Mouse (Mus musculus) T-helper 17 cell (primary cell): ENCODE measurements at regions not wholly inside any gene's neighbourhood (a gene's known extent, or its start where the extent isn't known, plus 50 kb on each side); places are given as distances from the start of the nearest gene placed in this dataset.

Experiments used
- in situ Hi-C, 2 experiments: fragments of 300-600 bp; cut with MboI, MseI; formaldehyde crosslinking; loops; 1 replicate in 1 of 2; 2 replicates in 1 of 2; pipeline ENCODE4 v1.15.1; 2025; ENCODE audit warnings: high pct_unique_total_duplicates in 2 of 2

DNA sequence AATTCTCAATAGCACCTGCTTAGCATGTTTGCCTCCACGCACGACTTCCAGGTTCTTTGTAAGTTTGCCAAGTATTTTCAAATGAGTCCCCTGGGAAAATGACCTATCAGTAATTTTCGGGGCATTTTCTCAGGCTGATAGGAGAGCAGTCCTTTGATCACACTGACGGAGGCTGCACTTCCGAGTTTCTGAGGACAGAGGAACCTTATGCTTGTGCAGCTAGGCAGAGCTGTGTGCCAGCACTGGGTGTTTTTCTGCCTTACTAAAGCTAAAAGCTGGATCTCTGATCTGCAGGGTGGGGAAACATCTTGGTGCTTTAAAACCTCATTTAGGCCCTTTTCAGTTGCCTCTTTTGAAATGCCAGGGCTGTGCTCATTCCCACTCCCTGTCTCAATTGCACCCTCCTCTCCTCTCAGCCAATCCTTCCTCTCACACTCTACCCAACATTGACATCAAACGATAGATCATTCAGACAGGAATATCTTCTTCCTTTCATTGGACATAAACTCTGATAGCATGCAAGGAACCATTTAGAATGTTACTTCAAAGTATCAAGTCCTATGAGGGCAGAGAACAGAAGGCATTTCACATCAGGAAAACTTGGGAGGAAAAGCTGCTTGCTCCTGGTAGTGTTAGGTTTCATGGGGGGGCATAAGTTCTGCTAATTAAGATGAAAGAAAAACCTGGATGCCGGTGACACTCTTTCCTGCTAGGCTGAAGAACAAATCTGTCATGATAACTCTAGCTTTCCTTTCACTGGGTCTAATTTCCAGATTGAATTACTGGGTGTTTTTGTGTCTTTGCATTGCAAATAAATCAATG lies 95.3 kb downstream of the Lurap1l start:
- in situ Hi-C loops, result no loop called here

DNA sequence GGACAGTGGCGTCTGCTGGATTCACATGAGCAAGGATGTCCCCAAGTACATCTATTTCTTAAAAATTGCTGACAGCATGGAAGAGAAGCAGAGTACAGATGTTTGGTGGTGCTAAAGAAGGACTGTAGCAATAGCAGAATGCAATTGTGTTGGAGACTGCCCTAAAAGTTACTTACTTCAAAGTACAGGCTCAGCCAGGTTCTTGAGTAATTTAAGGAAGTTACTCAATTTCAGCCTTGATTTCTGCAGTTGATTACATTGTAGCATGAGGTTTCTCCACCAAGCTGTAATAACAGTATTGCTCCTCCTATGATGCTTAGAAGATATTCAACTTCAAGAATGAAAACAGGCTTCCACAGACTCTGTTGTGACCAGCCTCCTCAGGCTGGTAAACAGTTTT lies 96.1 kb downstream of the Lurap1l start:
- in situ Hi-C loops, result no loop called here

DNA sequence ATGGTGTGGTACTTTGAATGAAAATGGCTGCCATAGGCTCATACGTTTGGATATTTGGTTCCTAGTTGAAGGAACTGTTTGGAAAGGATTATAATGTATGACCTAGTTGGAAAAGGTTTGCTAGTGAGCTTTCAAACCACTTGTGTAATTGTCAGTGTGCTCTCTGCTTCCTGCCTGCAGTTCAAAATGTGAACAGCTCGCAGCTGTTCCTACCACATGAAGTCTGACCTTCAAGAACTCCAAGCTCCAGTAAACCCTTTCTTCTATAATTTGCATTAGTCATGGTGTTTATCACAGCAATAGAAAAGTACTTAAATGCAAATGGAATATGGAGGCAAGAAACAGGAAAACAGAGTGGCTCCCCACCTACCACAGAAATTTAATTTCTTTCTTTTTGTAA lies 111.4 kb downstream of the Lurap1l start:
- in situ Hi-C loops, result no loop called here

DNA sequence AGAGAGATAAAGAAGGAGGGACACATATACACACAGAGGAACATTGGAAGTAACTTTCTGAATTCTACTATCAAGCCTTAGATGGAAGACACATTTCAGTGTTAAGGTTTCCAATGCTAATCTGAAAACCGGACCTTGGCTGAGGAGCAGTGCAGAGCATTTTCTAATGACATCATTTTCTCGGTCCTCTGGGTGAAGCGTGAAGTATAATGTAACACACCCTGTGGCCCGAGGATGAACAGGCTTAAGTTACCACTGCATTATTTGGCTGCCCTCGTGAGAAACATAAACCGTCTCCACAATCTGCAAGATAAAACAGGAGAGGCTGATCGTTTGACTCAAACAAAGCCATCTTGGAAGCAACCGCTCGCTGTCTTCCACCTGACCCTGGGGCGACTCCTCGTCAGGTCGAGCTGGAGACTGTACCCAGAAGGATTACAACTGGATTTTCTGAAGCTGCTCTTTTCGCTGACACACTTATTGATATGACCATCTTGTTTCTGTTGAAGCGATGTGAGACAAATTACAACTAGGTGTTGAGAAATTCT lies 113.1 kb downstream of the Lurap1l start:
- in situ Hi-C loops, result no loop called here

DNA sequence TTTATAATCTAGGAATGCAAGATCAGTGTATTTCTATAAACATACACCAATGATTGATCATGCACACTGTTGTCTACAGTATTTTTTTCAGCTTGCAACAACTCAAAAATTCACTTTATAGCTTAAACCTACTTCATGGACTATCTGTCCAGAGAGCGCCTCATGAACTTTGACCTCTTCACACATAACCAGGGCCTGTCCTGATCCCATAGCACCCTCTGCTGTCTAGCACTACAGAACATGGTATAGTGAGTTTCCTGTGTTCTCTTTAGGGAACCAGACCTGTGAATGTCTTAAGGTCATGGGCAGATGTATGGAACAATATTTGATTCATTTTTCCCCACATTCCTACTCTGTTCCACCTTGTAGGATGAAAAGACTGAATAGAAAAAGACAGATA lies 117.1 kb downstream of the Lurap1l start:
- in situ Hi-C loops, result no loop called here

DNA sequence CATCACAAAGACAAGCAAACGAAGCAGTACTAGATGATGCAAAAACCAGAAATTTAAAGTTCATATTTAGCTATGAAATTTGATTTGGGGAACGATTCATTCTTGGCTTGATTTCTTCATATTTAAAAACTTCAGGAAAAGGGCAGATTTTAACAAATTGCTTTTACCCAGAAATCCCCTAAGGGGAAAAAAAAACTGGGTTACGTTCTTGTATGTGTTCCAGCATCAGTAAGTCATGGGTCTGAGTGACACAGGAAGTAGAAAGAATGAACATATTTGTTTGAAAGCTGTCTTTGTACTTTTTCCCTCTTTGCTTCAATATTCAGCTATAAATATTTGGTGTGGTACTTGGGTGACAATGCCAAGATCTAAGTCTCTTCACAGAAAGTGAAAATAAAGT lies 120.2 kb downstream of the Lurap1l start:
- in situ Hi-C loops, result no loop called here

DNA sequence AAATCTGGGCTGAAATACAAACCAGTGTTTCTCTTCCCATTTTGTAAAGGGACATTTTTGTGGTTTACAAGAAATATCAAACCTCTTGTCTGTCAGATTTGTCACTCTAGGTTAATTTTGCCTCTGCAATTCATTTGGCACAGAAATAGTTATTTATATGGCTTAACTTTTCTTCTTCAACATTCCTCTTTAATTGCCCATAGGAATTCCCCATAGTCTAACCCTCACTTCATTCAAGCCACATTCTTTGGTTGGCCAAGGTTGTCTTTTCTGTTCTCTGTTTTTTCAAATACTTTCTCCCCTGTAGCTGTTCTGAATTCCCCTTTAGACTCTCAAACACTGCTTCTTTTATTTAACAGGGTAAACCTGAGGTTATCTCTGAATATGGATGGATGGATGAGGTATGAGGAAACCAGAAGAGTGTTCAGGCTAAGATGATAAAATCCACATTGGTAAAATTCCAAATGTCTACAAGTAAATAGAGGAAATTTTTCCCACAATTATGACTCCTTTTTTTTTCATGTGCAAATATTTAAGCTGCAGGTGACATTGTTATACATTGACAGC lies 127.0 kb downstream of the Lurap1l start:
- in situ Hi-C loops, result no loop called here

DNA sequence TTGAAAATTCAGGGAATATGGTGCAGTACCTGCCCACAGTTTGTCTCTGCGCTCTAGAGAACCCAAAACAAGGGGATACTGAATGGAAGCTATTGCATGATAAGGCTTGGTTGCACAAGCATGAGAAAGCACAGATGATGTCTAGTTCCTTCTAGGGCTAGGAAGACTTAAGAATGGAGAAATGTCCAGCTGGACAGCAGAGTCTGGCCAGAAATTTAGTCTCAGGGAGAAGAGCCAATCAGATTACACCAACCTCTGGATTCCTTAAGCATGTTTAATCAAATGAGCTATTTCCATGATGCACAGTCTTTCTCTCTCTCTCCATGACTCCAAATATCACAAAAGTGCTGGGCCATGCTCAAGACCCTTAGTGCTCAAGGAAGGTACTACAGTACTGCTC lies 147.8 kb downstream of the Lurap1l start:
- in situ Hi-C loops, result no loop called here

DNA sequence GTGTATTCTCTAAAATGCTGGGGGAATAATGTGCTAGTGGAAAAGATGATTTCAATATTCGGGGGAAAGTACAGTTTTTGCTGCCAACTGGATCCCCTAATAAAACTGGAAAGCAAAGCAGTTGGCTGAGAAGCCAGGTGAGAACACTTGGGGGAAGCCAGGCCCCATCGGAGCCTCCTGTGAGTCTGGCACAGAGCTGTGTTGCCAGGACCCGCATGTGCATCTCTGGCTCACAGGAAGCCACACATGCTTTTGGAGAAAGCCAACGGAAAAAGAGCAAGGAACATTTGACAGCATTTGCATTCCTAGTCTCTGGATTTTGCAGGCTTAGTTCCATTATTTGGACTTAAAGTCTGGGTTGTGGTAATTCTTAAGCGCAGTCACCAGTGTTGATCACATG lies 148.4 kb downstream of the Lurap1l start:
- in situ Hi-C loops, result no loop called here

DNA sequence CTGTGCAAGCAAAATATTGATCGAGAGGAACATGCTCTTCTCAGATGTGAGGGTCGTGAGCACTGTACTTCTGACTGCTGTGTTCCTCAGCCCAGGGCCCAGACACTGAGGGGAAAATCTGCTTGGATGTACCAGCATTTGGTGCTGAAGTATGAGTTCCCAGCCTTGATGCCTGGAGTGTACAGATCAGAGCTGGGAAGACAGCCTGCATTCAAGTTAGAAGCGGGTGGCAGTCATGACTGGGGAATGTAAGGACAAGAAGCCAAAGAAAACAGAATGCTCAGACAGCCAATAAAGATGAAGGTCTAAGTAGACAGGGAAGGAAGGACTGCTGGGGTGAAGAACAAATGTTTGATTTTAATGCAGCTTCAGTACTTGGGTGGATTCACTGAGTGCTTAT lies 148.9 kb downstream of the Lurap1l start:
- in situ Hi-C loops, result no loop called here

DNA sequence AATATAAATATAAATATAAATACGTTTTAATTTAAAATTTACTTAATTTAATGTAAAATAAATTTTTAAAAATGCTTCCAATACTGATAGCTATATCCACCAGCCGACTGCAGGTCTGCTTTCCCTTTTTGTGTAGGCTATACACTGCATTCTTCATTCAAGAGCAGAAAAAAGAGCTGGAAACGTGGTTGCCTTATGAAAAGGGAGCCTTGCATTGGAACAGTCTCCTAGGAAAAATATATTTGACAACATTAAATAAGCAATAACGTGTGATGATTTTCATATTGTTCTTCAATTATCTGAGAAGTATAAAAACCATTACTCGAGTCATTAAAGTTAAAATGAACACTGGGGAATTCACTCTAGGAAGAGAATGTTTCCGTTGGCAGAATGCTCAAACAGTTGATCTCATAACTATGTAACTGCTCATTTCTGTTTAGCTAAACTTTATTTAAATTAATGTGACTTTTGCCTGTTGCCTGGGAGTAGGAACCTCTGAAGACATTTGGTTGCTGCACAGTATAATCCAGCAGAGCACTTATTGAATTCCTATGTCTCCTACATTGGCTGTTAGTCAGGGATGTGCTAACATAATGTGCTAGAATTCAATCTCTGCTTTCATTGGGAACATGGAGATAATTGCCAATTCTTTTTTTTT lies 172.0 kb downstream of the Lurap1l start:
- in situ Hi-C loops, result no loop called here

DNA sequence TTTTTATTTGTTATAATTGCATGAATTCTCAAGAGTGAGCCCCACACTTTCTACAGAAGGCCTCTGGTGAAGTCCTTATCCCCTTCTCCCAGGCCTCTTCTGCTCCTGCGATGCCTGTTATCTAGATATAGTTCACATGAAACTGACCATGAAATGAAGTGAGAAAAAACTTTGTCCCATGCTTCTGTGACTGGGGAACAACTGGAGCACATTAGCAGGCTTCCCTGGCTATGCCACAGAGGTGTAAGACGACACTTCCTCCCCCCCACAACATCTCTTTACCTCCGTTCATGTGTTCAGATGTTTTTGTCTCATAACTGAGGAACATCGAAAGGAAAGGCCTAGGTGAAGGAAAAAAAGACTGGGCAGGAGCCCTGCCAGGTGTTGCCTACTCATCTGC lies 174.7 kb downstream of the Lurap1l start:
- in situ Hi-C loops, result no loop called here

DNA sequence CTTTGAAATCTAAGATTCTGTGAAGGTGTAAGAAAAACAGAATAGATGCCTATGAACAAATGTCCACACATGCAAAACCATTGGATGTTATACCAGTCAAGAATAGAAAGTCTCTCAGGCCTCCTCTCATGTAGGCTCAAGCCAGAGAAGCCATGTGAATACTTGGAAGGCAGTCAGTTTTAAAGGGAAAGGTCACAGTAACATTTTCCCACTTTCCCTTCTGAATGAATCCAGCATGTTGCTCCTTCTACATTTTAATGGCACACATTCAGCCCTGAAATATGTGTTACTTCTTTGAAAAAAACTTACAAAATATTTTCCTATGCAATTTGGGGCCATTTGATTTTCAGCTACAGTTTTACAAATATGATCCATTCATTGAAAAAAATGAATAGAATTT lies 186.1 kb downstream of the Lurap1l start:
- in situ Hi-C loops, result no loop called here

DNA sequence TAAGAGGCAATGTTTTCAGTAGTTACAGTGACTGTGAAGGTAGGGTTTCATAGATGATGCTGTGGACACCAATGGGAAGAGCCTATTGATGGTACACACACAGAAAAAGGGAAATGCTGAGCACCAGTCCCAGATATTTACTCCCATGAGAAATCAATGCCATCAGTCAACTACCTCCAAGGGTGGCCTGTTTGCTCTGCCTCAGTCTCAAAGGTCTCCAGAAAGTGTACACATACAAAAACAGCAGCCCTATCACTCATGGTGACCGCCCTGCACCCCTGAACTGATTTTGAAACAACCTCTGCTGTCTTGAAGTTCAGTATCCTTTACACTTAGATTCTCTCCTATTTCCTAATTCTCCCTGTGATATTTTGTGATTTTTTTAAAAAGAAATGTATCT lies 187.2 kb downstream of the Lurap1l start:
- in situ Hi-C loops, result no loop called here

DNA sequence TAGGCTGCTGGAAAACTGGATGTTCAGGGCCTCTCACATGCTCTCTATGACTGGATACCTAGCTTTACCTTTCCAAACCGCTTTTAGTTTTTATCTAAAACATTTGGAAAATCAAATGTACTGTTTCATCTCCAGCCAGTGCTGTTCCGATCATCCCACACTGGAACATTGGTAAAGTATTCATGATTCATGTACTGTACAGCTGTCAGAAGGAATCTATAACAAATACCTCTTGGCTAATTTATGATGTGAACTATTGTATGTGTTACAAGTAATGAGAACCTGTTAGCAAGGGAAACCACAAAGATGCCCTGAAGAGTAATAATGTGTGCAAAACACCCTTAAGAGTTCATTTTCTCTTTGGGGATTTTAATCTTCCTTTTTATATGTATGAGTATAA lies 190.6 kb downstream of the Lurap1l start:
- in situ Hi-C loops, result no loop called here

DNA sequence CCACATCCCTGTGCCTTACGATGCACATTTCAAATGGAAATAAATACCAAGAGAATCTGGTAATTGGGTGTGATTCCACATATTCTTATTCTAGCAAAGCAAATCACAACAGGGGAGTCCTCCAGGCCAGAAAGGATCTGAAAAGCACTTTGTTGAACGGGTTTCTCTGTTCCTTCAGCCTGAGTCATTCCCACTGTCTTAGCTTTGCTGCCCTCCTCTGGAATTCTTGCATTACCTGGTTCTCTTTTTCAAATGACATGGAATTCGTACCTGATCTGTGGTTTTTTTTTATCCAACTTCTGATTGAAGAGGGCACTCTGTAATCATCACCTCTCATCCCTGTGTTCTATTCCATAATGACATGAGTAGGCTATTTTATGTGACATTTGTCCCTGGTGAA lies 200.9 kb downstream of the Lurap1l start:
- in situ Hi-C loops, result no loop called here

DNA sequence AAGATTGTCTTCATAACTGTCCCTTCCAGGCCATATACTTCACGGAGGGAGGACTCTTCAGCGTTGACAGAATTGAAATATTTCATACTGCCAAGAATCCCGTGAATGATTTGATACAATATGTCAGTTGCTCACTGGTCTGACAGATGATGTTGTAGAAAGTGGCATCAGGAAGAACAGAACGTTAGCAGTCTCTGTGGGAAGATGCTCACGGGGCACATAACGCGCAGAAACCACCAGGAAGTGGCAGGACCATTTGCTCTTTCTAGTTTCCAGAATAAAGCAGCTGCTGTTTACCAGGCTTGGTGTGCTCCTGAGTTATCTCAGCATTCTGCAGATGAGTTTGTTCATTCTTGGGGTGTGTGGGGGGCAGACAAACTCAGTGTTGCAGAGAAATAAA lies 206.0 kb downstream of the Lurap1l start:
- in situ Hi-C loops, result no loop called here

DNA sequence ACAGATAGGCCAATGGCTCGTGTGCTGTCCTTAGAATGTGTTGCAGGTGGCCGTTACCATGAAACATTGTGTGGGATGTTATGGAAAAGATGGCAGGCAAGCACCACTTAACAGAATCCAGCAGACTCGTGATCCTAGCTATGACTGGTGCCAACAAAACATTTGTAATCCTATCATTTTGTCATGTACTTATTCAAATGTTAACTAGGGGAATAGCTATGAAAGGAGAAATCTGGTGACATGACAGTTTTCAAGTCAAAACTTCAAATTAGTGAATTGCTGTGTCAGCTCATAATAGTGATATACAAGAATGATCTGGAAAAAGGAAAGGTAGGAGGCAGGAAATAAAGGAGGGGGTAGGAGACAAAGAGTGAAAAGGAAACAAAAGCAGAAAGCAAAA lies 213.7 kb downstream of the Lurap1l start:
- in situ Hi-C loops, result no loop called here

DNA sequence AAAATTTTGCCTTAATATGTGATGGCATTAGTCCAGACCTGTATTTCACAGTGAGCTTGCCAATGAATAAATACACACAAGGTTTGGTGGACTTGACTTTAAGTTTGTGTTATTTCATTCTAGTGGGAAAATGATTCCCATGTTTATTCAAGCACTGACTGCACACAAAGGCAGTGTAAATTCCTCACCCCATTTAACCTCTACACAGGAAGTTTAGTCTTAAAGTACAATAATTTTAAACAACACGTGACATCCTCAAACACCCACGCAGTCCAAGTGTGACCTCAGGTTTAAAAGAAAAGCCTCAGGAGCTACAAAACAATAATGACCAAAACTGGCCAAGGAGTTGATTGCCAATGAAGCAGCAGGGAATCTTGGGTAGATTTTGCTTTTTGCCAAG lies 219.4 kb downstream of the Lurap1l start:
- in situ Hi-C loops, result no loop called here

DNA sequence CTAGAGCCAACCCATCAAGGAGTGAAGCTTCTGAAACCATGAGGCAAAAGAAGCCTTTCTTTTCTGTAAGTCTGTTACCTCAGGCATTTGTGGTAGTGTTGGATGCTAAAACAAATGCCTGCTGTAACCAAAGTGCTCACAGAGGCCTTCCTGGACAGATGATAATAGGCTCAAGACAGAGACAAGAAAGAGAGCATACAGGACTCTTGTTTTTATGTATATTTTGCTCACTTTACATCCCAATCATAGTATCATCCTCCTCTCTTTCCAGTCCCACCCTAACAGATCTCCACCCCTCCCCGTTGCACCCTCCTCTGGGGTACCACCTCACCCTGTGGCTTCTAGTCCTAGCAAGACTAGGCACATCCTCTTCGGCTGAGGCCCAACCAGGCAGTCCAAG lies 262.7 kb downstream of the Lurap1l start:
- in situ Hi-C loops, result loop anchor here in 1 of 2 experiments (10.0 kb wide), 1 partner anchor 1372 kb away; no protein-coding TSS in a partner anchor

DNA sequence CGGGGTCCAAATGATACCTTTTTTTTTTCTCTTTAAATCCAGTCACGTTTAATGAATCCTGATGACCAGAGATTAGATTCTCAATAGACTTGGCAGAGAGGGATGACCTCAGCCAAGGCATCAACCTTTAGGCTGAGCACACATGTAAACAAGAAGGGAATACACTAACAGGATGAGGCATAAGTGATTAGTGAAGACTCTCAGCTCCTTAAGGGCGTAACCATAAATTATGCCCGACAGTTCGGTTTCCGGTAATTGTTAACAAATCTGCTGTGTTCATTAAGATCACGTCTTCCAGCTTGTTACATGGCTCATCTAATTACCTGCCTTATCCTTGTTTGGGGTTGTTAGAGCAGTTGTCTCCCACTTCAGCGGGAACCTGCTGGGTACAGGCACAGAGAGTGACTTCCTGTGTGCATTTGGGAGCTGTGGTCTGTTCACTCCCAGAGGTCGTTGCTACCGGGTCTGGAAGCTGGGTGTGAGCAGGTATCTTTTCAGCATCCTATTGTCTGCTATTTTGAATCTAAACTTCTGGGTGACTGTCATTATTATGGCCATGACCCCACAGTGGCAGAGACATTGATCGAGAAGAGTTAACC lies 265.1 kb downstream of the Mpdz start:
- in situ Hi-C loops, result loop anchor here in 1 of 2 experiments (10.0 to 25.0 kb wide), 2 partner anchors 1367 to 1760 kb away; no protein-coding TSS in a partner anchor
